Mouse (Mus musculus): ENCODE data around the gene Slc24a1.
"Not testable (repeated sequence)": the region's sequence is repeated elsewhere in the genome, so short reads cannot be mapped to it uniquely, and the experiment has no call there.

The Slc24a1 gene

GRCm38 (mm10) chr9:64951161-64951657 is at the start of gene Slc24a1:
Gene Slc24a1 (minus strand): TSS chr9:64951607.
- no peak for DNase-seq (ENCODE audit: low spot score)

- not testable (repeated sequence) for DNase-seq (ENCODE audit: low spot score)
Measured at GRCm38 (mm10) chr9:64995464-64995863, 44.1 kb upstream of the Slc24a1 start.

- DNase-seq (ENCODE audit: low spot score), result no peak
Measured at GRCm38 (mm10) chr9:64990291-64990690, 38.9 kb upstream of the Slc24a1 start.

GRCm38 (mm10) chr9:64988443-64988842 is 37.0 kb upstream of the Slc24a1 start:
- DNase-seq (ENCODE audit: low spot score), result no peak

- no peak for DNase-seq (ENCODE audit: low spot score)
Measured at GRCm38 (mm10) chr9:64987651-64988050, 36.2 kb upstream of the Slc24a1 start.

GRCm38 (mm10) chr9:64985807-64986206 is 34.4 kb upstream of the Slc24a1 start:
- no peak for DNase-seq (ENCODE audit: low spot score)

GRCm38 (mm10) chr9:64985037-64985794 is 33.8 kb upstream of the Slc24a1 start:
- DNase-seq (ENCODE audit: low spot score), result peak; percentile 73

- no peak for DNase-seq (ENCODE audit: low spot score)
Measured at GRCm38 (mm10) chr9:64981904-64982303, 30.5 kb upstream of the Slc24a1 start.

GRCm38 (mm10) chr9:64980548-64980947 is 29.1 kb upstream of the Slc24a1 start:
- DNase-seq (ENCODE audit: low spot score), result no peak

GRCm38 (mm10) chr9:64960978-64961320 is 9.5 kb upstream of the Slc24a1 start:
- no peak for DNase-seq (ENCODE audit: low spot score)

- DNase-seq (ENCODE audit: low spot score), result peak; percentile 96
Measured at GRCm38 (mm10) chr9:64960117-64960977, 8.9 kb upstream of the Slc24a1 start, which contains the start of gene Ints14. Gene Ints14 (plus strand): TSS chr9:64960905.

GRCm38 (mm10) chr9:64957276-64957675 is 5.9 kb upstream of the Slc24a1 start:
- DNase-seq (ENCODE audit: low spot score), result no peak

- DNase-seq (ENCODE audit: low spot score), result peak; percentile 67
Measured at GRCm38 (mm10) chr9:64956337-64956736, 4.9 kb upstream of the Slc24a1 start.

- no peak for DNase-seq (ENCODE audit: low spot score)
Measured at GRCm38 (mm10) chr9:64953190-64953589, 1.8 kb upstream of the Slc24a1 start.

GRCm38 (mm10) chr9:64952055-64952454 is 648 bp upstream of the Slc24a1 start:
- DNase-seq (ENCODE audit: low spot score), result no peak

- DNase-seq (ENCODE audit: low spot score), result no peak
Measured at GRCm38 (mm10) chr9:64947483-64948095, 3.8 kb downstream of the Slc24a1 start.

GRCm38 (mm10) chr9:64943997-64944396 is 7.4 kb downstream of the Slc24a1 start:
- no peak for DNase-seq (ENCODE audit: low spot score)

- DNase-seq (ENCODE audit: low spot score), result no peak
Measured at GRCm38 (mm10) chr9:64941650-64942049, 9.8 kb downstream of the Slc24a1 start.

GRCm38 (mm10) chr9:64940731-64941346 is 10.6 kb downstream of the Slc24a1 start:
- no peak for DNase-seq (ENCODE audit: low spot score)

GRCm38 (mm10) chr9:64939790-64940189 is 11.6 kb downstream of the Slc24a1 start:
- no peak for DNase-seq (ENCODE audit: low spot score)

GRCm38 (mm10) chr9:64939281-64939680 is 12.1 kb downstream of the Slc24a1 start:
- DNase-seq (ENCODE audit: low spot score), result no peak

GRCm38 (mm10) chr9:64938535-64938934 is 12.9 kb downstream of the Slc24a1 start:
- no peak for DNase-seq (ENCODE audit: low spot score)

Measured in c-Kit-positive CD71-positive TER-119-positive erythroid progenitor cells, embryonic 14.5 days (primary cell).